Mouse (Mus musculus): ENCODE measurements around the gene Tars2.

- TF ChIP-seq ZMIZ1 (IDR thresholded peaks at IDR 0.05; ENCODE audit: low read depth, low read length) (no peak), JUND (conservative IDR thresholded peaks at IDR 0.05; ENCODE audit: low read depth, low read length) (no peak), CTCF (conservative IDR thresholded peaks at IDR 0.05 in 1 of 2, IDR thresholded peaks at IDR 0.05 in 1 of 2; ENCODE audit: low read depth in 2 of 2, low read length in 2 of 2) (no peak), MAX (IDR thresholded peaks at IDR 0.05; ENCODE audit: low read length) (no peak)
Measured at GRCm38 (mm10) chr3:95756808-95757207, 3.2 kb downstream of the Tars2 start.

All from CH12.LX (cell line).